Mouse (Mus musculus) forebrain, embryonic 16.5 days (tissue): ENCODE measurements around the gene Ssc4d. TPM values are rescaled to one million over a fixed set of nuclear protein-coding genes. Genes with fewer than 3 reads are reported as not detected.

Experiments
- ATAC-seq: fragments of 200-750 bp; cut with Nextera tagmentation; 2 replicates; pipeline ENCODE4 v1.8.0; 2017; ENCODE audit warnings: mild to moderate bottlenecking, moderate library complexity
- H3K27ac ChIP-seq: fragments of 300-500 bp; sonication (generic); 2 replicates; pipeline ENCODE4 v1.5.1; 2014; ENCODE audit warnings: low read length, control low read depth
- H3K27me3 ChIP-seq: fragments of 300-500 bp; sonication (generic); replicated peaks from 2 replicates; pipeline ENCODE4 v1.6.1; 2014; ENCODE audit warnings: low read length; ENCODE audit not compliant: control insufficient read depth, insufficient read depth
- H3K36me3 ChIP-seq: fragments of 300-500 bp; sonication (generic); 2 replicates; pipeline ENCODE4 v1.6.1; 2014; ENCODE audit not compliant: control insufficient read depth, insufficient read depth
- H3K4me1 ChIP-seq: fragments of 300-500 bp; sonication (generic); replicated peaks from 2 replicates; pipeline ENCODE4 v1.6.1; 2014; ENCODE audit warnings: low read length; ENCODE audit not compliant: control insufficient read depth, insufficient read depth
- H3K4me2 ChIP-seq: fragments of 300-500 bp; sonication (generic); 2 replicates; pipeline ENCODE4 v1.6.1; 2014; ENCODE audit warnings: mild to moderate bottlenecking, low read length, control low read depth
- H3K4me3 ChIP-seq: fragments of 300-500 bp; sonication (generic); replicated peaks from 2 replicates; pipeline ENCODE4 v1.5.1; 2014; ENCODE audit warnings: mild to moderate bottlenecking, low read length, control low read depth
- H3K9ac ChIP-seq: fragments of 300-500 bp; sonication (generic); replicated peaks from 2 replicates; pipeline ENCODE4 v1.6.1; 2014; ENCODE audit warnings: low read depth, low read length, control low read depth
- H3K9me3 ChIP-seq: fragments of 300-500 bp; sonication (generic); 2 replicates; pipeline ENCODE4 v1.6.1; 2016; ENCODE audit warnings: low read length; ENCODE audit not compliant: control insufficient read depth
- WGBS: fragments of 180-500 bp; shearing (Covaris S2); extraction: QIAGEN DNeasy Blood & Tissue Kit; methylation state at CpG from one replicate; pipeline ENCODE4 v1.1.7; 2014; 5-methylcytosine and 5-hydroxymethylcytosine counted together
- polyA plus RNA-seq: library from polyadenylated mRNA; unstranded; fragments of >200 nt; fragmentation: Nextera tagmentation; extraction: Ambion mirVana; gene quantifications from 2 replicates; pipeline ENCODE4 v1.2.1, GENCODE M21; 2015

Gene Ssc4d
- 0.71 and 1.0 TPM in 2 replicates for polyA plus RNA-seq

DNA sequence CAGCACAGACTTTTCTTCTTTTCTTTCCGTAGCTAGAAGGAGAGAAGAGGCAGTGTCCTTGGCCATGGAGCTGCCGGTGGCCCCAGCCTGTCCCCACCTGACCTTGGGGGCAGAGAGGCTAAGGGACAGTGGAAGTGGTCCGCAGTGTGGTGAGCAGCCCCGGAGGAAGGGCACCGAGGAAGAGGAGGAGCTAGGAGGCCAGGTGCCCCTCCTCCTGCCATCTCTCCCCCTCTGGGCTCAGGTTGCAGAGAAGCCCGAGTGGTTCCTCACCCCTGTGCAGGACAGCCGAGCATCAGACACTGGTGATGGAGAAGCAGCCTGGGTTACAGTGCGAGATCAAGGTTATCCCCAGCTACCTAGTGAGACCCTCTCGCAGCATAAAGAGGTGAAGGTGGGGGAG is at the start of gene Ssc4d:
Gene Ssc4d (minus strand): TSS at position 167 of the 400 bp plus-strand sequence.
- H3K9ac ChIP-seq = no peak within 1 kb of the TSS
- no peaks in the 10 kb centered on the region for H3K4me1 ChIP-seq
- no peak for ATAC-seq
- H3K4me2 ChIP-seq = no peak within 1 kb of the TSS
- H3K9me3 ChIP-seq = no peaks in the 10 kb centered on the region
- no peak within 1 kb of the TSS for H3K27ac ChIP-seq
- H3K4me3 ChIP-seq = no peak within 1 kb of the TSS
- H3K27me3 ChIP-seq = no peaks in the 10 kb centered on the region
- 19% methylated on average over 8 of the region's 9 CpGs for WGBS
- H3K36me3 ChIP-seq = no peaks in the 10 kb centered on the region

DNA sequence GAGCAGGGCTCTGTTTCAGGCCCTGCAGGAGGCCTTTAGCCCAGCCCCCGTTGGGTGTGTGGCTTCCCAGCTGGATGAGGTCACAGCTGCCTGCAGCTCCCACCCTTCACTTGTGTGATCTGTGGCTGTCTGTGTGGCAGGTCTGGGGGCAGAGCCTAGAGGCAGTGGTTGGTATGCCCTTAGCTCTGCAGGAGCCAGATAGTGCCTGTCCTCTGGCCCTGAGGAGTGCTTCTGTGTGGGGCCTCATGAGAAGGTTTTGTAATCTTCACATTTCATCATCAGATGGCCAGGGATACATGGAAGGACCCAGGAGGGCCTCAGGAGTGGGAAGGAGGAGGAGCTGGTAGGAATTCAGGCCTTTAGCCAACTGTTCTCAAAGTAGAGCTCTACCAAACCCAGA is 45.6 kb upstream of the Ssc4d start:
- WGBS = 24% methylated on average over 1 of the region's 1 CpGs
- Histone ChIP-seq H3K9ac (no peak overlapping the region), H3K27me3 (no peaks in the 10 kb centered on the region), H3K4me1 (peaks cover 16% of the 10 kb centered on the region), H3K9me3 (no peaks in the 10 kb centered on the region), H3K4me2 (no peak overlapping the region), H3K36me3 (no peaks in the 10 kb centered on the region), H3K27ac (no peak overlapping the region), H3K4me3 (no peak overlapping the region)
- no peak for ATAC-seq

DNA sequence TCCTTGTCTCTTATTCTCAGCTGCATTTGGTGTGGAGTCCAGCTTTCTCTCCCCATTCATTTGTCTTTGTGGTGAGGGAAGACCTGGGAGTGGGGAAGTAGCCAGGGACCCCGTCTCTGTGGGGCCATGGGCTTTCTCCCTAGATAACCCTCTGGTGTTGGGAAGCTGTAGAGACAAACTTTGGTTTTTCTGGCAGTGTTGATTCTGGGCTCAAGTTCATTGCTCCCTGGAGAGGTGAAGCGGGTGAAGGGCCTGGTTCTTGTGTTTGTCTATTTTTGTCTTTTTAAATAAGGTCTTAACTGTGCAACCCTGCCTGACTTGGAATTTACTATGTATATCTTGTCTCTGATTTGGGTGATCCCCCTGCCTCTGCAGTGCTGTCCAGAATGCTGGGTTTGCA is 44.4 kb upstream of the Ssc4d start:
- ATAC-seq = no peak
- no peak overlapping the region for H3K9ac ChIP-seq
- no peaks in the 10 kb centered on the region for H3K9me3 ChIP-seq
- no peak overlapping the region for H3K4me2 ChIP-seq
- peaks cover 16% of the 10 kb centered on the region for H3K4me1 ChIP-seq
- no peak overlapping the region for H3K27ac ChIP-seq
- no peaks in the 10 kb centered on the region for H3K36me3 ChIP-seq
- WGBS = 92% methylated on average over 2 of the region's 2 CpGs
- no peak overlapping the region for H3K4me3 ChIP-seq
- H3K27me3 ChIP-seq = no peaks in the 10 kb centered on the region

DNA sequence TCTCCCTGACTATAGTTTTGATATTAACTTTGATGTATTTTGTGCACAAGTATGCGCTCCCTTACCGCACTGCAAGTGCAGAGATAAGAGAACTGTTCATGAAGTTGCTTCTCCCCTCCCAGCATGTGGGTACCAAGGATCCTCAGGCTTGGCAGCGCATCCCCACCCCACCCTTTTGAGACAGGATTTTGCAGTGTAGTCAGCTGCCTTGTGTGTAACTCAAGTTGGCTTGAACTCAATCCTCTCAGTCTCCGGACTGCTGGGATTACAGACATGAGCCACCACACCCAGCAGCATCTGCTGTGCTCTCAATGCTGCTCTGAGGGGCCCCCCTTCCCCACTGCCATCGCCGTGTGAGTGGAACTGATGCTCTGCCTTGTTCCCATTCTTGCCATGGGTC is 42.9 kb upstream of the Ssc4d start:
- ATAC-seq = no peak
- no peak overlapping the region for H3K4me2 ChIP-seq
- H3K36me3 ChIP-seq = peaks cover 5% of the 10 kb centered on the region
- peaks cover 16% of the 10 kb centered on the region for H3K4me1 ChIP-seq
- H3K9me3 ChIP-seq = no peaks in the 10 kb centered on the region
- no peak overlapping the region for H3K27ac ChIP-seq
- no peaks in the 10 kb centered on the region for H3K27me3 ChIP-seq
- WGBS = 68% methylated on average over 6 of the region's 6 CpGs
- no peak overlapping the region for H3K4me3 ChIP-seq
- no peak overlapping the region for H3K9ac ChIP-seq

DNA sequence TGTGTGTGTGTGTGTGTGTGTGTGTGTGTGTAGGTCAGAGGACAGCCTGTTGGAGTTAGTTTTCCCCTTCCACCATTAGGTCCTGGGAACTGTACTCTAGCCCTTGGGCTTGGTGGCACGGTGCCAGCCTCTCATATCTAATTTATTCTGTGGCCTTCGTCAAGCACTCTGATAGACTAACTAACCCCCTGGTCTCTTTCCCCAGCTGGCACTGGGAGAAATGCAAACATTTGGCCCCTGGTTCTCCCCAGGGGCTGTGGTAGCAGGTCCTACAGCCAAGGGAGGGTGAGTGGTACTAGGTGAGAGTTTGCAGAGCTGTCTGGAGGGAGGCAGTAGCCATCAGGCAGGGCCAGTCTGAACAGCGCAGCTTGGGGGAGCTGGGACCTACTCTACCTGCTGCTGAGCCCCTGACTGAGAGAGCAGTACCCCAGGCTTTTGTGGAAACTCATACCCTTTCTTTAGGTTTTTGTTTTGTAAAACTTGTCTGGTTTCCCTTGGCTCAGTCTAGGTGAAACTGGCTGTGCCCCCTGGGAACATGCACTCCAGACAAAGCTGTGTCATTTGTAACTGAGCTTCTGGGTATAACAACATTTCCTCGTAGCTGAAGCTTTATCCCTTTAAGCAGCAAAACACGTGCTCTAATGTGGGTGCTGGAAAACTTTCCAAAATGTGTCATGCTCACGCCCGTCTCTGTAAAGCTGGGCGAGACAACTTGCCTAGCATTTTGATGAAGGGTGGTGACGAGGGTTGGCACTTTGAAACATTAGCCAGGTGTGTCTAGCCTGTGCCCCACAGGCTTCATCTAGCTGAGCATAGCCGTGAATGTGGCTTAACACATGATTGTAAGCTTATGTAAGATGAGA is 41.9 kb upstream of the Ssc4d start:
- Histone ChIP-seq H3K9ac (no peak overlapping the region), H3K27ac (peak overlapping the region; percentile 35), H3K27me3 (no peaks in the 10 kb centered on the region), H3K4me2 (no peak overlapping the region), H3K4me3 (no peak overlapping the region), H3K9me3 (no peaks in the 10 kb centered on the region), H3K36me3 (peaks cover 12% of the 10 kb centered on the region), H3K4me1 (peaks cover 16% of the 10 kb centered on the region)
- WGBS = 40% methylated on average over 10 of the region's 10 CpGs
- peak; percentile 38 for ATAC-seq

DNA sequence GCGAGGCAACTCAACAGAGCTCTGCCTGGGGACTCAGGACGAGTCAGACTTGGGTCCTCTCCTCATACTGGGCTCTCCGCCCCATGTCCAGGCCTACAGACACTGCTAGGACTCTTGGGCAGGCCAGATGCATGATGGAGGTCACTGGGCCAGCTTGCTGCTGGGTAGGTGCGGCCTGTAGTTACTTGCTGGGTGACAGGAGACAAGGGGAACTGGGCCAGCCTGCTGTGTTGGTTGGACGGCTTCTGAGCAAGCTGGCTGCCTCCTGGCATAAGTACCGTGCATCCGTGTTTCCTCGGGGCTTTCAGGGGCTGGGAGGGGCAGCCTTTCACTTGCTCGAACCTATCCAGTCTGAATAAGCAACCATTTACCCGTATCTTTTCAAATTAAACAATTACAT is 41.3 kb upstream of the Ssc4d start:
- ATAC-seq = 0 out of 2 replicates have a peak, but pooled peaks have one; percentile 38
- H3K4me3 ChIP-seq = no peak overlapping the region
- no peak overlapping the region for H3K4me2 ChIP-seq
- peaks cover 13% of the 10 kb centered on the region for H3K36me3 ChIP-seq
- H3K4me1 ChIP-seq = peaks cover 16% of the 10 kb centered on the region
- WGBS = 67% methylated on average over 10 of the region's 10 CpGs
- no peaks in the 10 kb centered on the region for H3K9me3 ChIP-seq
- H3K27ac ChIP-seq = peak overlapping the region; percentile 65
- no peak overlapping the region for H3K9ac ChIP-seq
- no peaks in the 10 kb centered on the region for H3K27me3 ChIP-seq

DNA sequence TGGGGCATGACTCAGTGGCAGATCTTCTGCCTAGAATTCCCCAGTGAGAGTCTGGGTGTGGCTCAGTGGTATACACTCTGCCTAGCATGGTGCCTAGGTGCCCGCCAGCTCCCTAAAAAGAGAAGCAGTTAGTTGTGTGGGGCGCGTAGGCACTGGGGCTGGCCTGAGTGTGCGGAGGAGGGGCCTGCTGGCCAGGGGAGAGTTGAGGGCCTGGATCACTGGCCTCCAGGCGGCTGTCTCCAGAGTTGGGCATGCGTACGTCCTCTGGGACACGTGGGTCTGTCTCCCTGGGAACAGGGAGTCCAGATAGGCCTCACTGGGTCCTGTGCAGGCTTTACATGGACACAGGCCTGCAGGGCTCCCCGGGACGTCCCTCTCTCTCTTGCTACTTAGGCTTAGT is 40.5 kb upstream of the Ssc4d start:
- 83% methylated on average over 10 of the region's 10 CpGs for WGBS
- Histone ChIP-seq H3K9ac (no peak overlapping the region), H3K9me3 (no peaks in the 10 kb centered on the region), H3K36me3 (peaks cover 16% of the 10 kb centered on the region), H3K4me3 (no peak overlapping the region), H3K27me3 (no peaks in the 10 kb centered on the region), H3K4me2 (no peak overlapping the region), H3K4me1 (peaks cover 16% of the 10 kb centered on the region), H3K27ac (no peak overlapping the region)
- ATAC-seq = no peak

DNA sequence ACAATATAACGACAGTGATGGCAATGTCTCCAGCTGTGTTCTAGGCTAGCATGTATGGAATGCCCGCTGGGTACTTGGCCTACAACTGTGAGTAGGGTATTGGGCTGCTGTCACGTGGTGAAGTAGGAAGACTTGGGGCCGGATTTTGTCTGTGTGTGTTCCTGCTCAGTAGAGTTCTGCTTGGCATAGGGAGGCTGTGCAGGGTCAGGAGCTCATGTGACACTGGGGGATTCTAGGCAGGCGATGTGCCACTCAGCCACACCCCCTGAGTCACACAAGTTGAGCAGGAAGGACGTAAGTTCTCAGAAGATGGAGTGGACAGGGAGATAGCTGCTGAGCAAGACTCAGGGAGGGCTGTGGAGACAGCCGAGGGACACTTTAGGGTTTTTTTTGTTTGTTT is 33.4 kb upstream of the Ssc4d start:
- no peak for ATAC-seq
- 87% methylated on average over 7 of the region's 7 CpGs for WGBS

DNA sequence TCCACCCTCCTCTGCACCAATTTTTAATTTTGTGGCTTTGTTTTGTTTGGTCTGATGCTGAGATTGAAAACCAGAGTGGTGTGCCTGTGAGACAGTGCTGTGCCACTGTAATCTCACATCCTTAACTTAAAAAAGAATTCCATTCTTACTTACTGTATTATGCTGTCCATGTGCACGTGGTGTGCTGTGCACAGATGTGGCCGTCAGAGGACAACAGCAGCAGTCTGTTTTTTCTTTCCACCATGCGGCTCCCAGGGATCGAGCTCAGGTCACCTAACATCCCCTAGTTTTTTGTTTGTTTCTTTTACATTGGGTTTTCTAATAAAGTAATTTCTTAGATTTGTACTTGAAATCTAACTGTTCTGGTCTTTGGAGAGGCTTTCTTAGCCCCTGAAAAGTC is 30.2 kb upstream of the Ssc4d start:
- H3K36me3 ChIP-seq = no peaks in the 10 kb centered on the region
- H3K9ac ChIP-seq = no peak overlapping the region
- no peak overlapping the region for H3K4me3 ChIP-seq
- H3K9me3 ChIP-seq = no peaks in the 10 kb centered on the region
- 83% methylated on average over 4 of the region's 4 CpGs for WGBS
- 0 out of 2 replicates have a peak, but pooled peaks cover 3% of the 10 kb centered on the region for H3K4me1 ChIP-seq
- no peak overlapping the region for H3K4me2 ChIP-seq
- ATAC-seq = no peak
- no peak overlapping the region for H3K27ac ChIP-seq
- no peaks in the 10 kb centered on the region for H3K27me3 ChIP-seq

More for the DNA sequence above, 33.4 kb upstream of the Ssc4d start:
- Histone ChIP-seq H3K4me1 (0 out of 2 replicates have a peak, but pooled peaks cover 2% of the 10 kb centered on the region), H3K9me3 (no peaks in the 10 kb centered on the region), H3K4me2 (no peak overlapping the region), H3K9ac (no peak overlapping the region), H3K27me3 (no peaks in the 10 kb centered on the region), H3K4me3 (no peak overlapping the region), H3K27ac (no peak overlapping the region), H3K36me3 (peaks cover 16% of the 10 kb centered on the region)
